28 mouse cellular contexts compared by ENCODE assay signal in genomic region chr3:65454301-65454700, GRCm38 (mm10).
DNase-seq lines count a peak whose midpoint lies in the region; ATAC-seq and TF ChIP-seq lines count a peak whose summit lies in the region.
"Had no signal": no experiment of that assay in that cellular context is flagged by ENCODE, and none has a peak within 500 bp of the region (broad histone marks: within the 10 kb centered on the region; RNA-seq: fewer than 3 reads in every experiment).

No protein-coding gene starts in this region.

- no peak overlapping the region for H3K27ac ChIP-seq in midbrain, embryonic 11.5 days (ENCODE audit: low read depth, low read length)
- no peak overlapping the region for H3K27ac ChIP-seq in midbrain, embryonic 14.5 days (replicated peaks; ENCODE audit: low read depth, low read length)
- H3K27ac ChIP-seq in MEL (ENCODE audit: control insufficient read depth, low read depth, low read length): no peak overlapping the region
- H3K27ac ChIP-seq: embryonic facial prominence, embryonic 13.5 days had no signal

- H3K9me3 ChIP-seq in midbrain, embryonic 11.5 days (ENCODE audit: control insufficient read depth, low read length): no peaks in the 10 kb centered on the region; the same call in 1 of the 2 replicates
- H3K9me3 ChIP-seq in midbrain, embryonic 14.5 days (ENCODE audit: control insufficient read depth, low read length): 0 out of 2 replicates have a peak, but pooled peaks cover 3% of the 10 kb centered on the region
- no peaks in the 10 kb centered on the region for H3K9me3 ChIP-seq in MEL (replicated peaks; ENCODE audit: insufficient read depth, low read length)
- H3K9me3 ChIP-seq: embryonic facial prominence, embryonic 15.5 days; forebrain, embryonic 10.5 days; forebrain, embryonic 12.5 days; G1E had no signal

- no peaks in the 10 kb centered on the region for H3K27me3 ChIP-seq in midbrain, embryonic 11.5 days (ENCODE audit: control insufficient read depth, insufficient read depth, low read length)
- H3K27me3 ChIP-seq in midbrain, embryonic 14.5 days (ENCODE audit: control insufficient read depth, insufficient read depth, low read length): no peaks in the 10 kb centered on the region
- 0 out of 4 replicates have a peak, but pooled peaks cover 0 to under 1% of the 10 kb centered on the region in 2 experiments for H3K27me3 ChIP-seq in MEL (ENCODE audit: control insufficient read depth in 1 of 2, insufficient read depth in 2 of 2, low read length in 2 of 2)
- H3K27me3 ChIP-seq: CH12.LX; embryonic facial prominence, embryonic 13.5 days; embryonic facial prominence, embryonic 15.5 days; forebrain, embryonic 12.5 days; Patski had no signal

- DNase-seq in midbrain, embryonic 11.5 days (ENCODE audit: low spot score, missing footprints): peak; percentile 10
- no peak for DNase-seq in midbrain, embryonic 14.5 days
- DNase-seq in 3T3-L1 (ENCODE audit: low read depth, low spot score) (peak; percentile 56), MEL (ENCODE audit: low read depth, low spot score) (peak; percentile 23)
- DNase-seq in heart, adult 11 months: no peak
- DNase-seq in ovary, adult 18-20 months (ENCODE audit: low spot score): no peak
- DNase-seq: adrenal gland, adult 8-10 months; adrenal gland, postnatal 14 days; adrenal gland, postnatal 36 days; B cell, adult 2 months; cerebellum, adult 18-20 months; cerebellum, adult 8-10 months; cerebellum, adult 9-11 months; cerebellum, postnatal 14 days; cerebellum, postnatal 36 days; embryo, embryonic 11 days had no signal

- H3K79me2 ChIP-seq in MEL (ENCODE audit: control insufficient read depth, insufficient read depth, low read length, poor library complexity): no peaks in the 10 kb centered on the region

- no peak overlapping the region for H3K4me3 ChIP-seq in midbrain, embryonic 11.5 days (ENCODE audit: low read depth, low read length)
- no peak overlapping the region for H3K4me3 ChIP-seq in midbrain, embryonic 14.5 days (replicated peaks; ENCODE audit: low read depth, low read length)
- no peak overlapping the region for H3K4me3 ChIP-seq in MEL (ENCODE audit: control insufficient read depth in 1 of 2, insufficient read depth in 1 of 2, low read depth in 2 of 2, low read length in 2 of 2)
- H3K4me3 ChIP-seq: embryonic facial prominence, embryonic 13.5 days; embryonic facial prominence, embryonic 15.5 days; erythroblast, embryonic 14.5 days; forebrain, embryonic 10.5 days; forebrain, embryonic 12.5 days had no signal

- no peaks in the 10 kb centered on the region for H3K36me3 ChIP-seq in midbrain, embryonic 11.5 days (ENCODE audit: control insufficient read depth, insufficient read depth, low read length)
- H3K36me3 ChIP-seq in midbrain, embryonic 14.5 days (ENCODE audit: control insufficient read depth, insufficient read depth, low read length): no peaks in the 10 kb centered on the region
- no peaks in the 10 kb centered on the region; a peak in 1 of 4 replicates for H3K36me3 ChIP-seq in MEL (ENCODE audit: control insufficient read depth in 1 of 2, insufficient read depth in 2 of 2, low read length in 2 of 2)
- H3K36me3 ChIP-seq: embryonic facial prominence, embryonic 13.5 days; embryonic facial prominence, embryonic 15.5 days; forebrain, embryonic 10.5 days; forebrain, embryonic 12.5 days; G1E had no signal

- no peak for TF ChIP-seq CTCF in MEL (IDR thresholded peaks at IDR 0.05 in 2 of 3, conservative IDR thresholded peaks at IDR 0.05 in 1 of 3; ENCODE audit: control insufficient read depth in 1 of 3, insufficient read depth in 1 of 3, low read depth in 2 of 3, low read length in 3 of 3, poor library complexity in 1 of 3, severe bottlenecking in 1 of 3)

- peaks cover 7% of the 10 kb centered on the region for H3K4me1 ChIP-seq in midbrain, embryonic 11.5 days (ENCODE audit: control insufficient read depth, insufficient read depth, low read length)
- H3K4me1 ChIP-seq in midbrain, embryonic 14.5 days (ENCODE audit: control insufficient read depth, insufficient read depth, low read length): 0 out of 2 replicates have a peak, but pooled peaks cover 2% of the 10 kb centered on the region
- H3K4me1 ChIP-seq in MEL (ENCODE audit: control insufficient read depth in 1 of 2, insufficient read depth in 2 of 2, low read length in 2 of 2): peaks cover 0 to 5% of the 10 kb centered on the region in 2 experiments; a peak in 2 of 4 replicates

- no peak for TF ChIP-seq RAD21 in MEL (IDR thresholded peaks at IDR 0.05; ENCODE audit: low read depth, low read length)

- no peak for TF ChIP-seq POLR2A in MEL (IDR thresholded peaks at IDR 0.05; ENCODE audit: control insufficient read depth in 1 of 2, insufficient read depth in 1 of 2, low read depth in 1 of 2, low read length in 2 of 2, poor library complexity in 1 of 2)

- H3K4me2 ChIP-seq in midbrain, embryonic 11.5 days: no peak overlapping the region
- H3K4me2 ChIP-seq in midbrain, embryonic 14.5 days (ENCODE audit: low read length): no peak overlapping the region
- H3K4me2 ChIP-seq: embryonic facial prominence, embryonic 13.5 days; embryonic facial prominence, embryonic 15.5 days; forebrain, embryonic 12.5 days had no signal

- 92% methylated on average over 7 of the region's 7 CpGs for WGBS in midbrain, embryonic 11.5 days
- 97% methylated on average over 7 of the region's 7 CpGs for WGBS in midbrain, embryonic 14.5 days

- no peak for TF ChIP-seq EP300 in MEL (IDR thresholded peaks at IDR 0.05; ENCODE audit: low read depth in 1 of 2, low read length in 2 of 2)

- no peak for ATAC-seq in midbrain, embryonic 11.5 days (ENCODE audit: low FRiP score)
- ATAC-seq in midbrain, embryonic 14.5 days (ENCODE audit: low FRiP score, low TSS enrichment): no peak
- ATAC-seq: activated CD4-positive, CD25-positive, alpha-beta regulatory T cell, adult 4 months; CD4-positive, CD25-positive, alpha-beta regulatory T cell, adult 4 months; forebrain, embryonic 14.5 days; forebrain, embryonic 16.5 days; Patski had no signal

- H3K9ac ChIP-seq in midbrain, embryonic 11.5 days (ENCODE audit: low read length): no peak overlapping the region
- H3K9ac ChIP-seq in midbrain, embryonic 14.5 days (replicated peaks; ENCODE audit: low read length): no peak overlapping the region
- H3K9ac ChIP-seq in MEL (ENCODE audit: control insufficient read depth, low read depth, low read length, poor library complexity, severe bottlenecking): no peak overlapping the region
- H3K9ac ChIP-seq: embryonic facial prominence, embryonic 13.5 days; embryonic facial prominence, embryonic 15.5 days; forebrain, embryonic 12.5 days had no signal

TF ChIP-seq in MEL, 35 proteins besides CTCF, POLR2A, EP300 and RAD21:
- TF ChIP-seq KAT2A (conservative IDR thresholded peaks at IDR 0.05; ENCODE audit: low read depth, low read length): no peak
- TF ChIP-seq TBP (IDR thresholded peaks at IDR 0.05; ENCODE audit: low read depth, low read length): no peak

Comparison
In these comparisons a context has a peak if more than half of its experiments do, and no peak if none do; other contexts are left out.
1. DNase-seq: peak in midbrain, embryonic 11.5 days (single experiment), 3T3-L1 (single experiment) and MEL (single experiment); none in midbrain, embryonic 14.5 days (single experiment), heart, adult 11 months (single experiment) and ovary, adult 18-20 months (single experiment).